Mouse (Mus musculus): ENCODE measurements at regions not wholly inside any gene's neighbourhood (a gene's known extent, or its start where the extent isn't known, plus 50 kb on each side); places are given as distances from the start of the nearest gene placed in this dataset.

DNA sequence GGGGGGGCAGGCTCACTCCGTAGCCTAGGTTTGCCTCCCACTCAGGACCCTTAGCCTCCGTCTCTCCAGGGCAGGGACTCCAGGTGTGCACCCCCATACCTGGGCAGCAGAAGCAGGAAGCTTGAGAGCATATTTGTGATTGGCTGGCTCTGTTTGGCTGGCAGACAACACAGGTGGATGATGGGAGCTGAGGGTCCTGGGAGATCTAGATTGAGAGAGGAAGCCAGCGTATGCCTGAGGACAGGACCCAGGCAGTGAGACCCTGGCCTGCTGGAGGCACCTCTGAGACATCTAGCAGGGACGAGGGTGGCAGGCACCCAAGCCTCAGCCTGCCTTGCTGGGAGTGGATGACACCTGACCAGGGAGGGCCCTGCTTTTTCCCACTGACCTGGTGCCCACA, 88.6 kb upstream of the Tmem189 start:
- DNase-seq = no peak

DNA sequence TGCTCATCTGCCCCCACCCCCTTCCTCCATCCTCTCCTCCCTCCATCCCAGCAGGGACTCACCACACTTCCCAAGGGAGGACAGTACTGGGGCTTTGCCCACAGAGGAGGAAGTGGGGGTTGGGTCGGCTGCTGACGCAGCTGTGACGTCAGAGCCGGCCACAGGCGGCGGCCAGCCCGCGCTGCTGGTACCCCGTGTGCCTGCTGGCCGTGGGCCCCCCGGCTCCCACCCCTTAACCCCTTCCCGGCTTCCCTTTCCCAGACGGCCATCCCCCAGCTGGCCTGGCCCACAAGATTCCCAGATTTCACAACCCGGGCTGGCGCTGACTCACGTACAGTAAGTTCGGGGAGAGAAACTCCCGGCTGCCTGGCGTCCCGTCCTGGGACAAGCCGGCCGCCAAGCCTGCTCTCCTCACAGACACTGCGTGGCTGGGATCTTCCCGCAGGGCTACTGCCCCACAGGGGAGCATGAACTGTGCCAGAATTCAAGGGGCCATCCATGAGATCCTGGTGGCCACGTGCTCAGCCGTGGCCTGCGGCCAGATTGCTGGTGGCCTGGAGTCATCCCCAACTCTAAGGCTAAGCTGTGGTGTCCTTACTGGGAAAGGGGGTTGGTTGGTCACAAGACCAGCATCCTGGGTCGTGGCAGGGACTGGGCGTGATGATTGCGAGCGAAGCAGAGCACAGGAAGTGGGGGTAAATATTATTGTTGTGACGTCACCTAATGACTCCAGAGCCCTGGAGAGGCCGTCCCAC, 87.9 kb upstream of the Tmem189 start:
- DNase-seq = peak; percentile 50

DNA sequence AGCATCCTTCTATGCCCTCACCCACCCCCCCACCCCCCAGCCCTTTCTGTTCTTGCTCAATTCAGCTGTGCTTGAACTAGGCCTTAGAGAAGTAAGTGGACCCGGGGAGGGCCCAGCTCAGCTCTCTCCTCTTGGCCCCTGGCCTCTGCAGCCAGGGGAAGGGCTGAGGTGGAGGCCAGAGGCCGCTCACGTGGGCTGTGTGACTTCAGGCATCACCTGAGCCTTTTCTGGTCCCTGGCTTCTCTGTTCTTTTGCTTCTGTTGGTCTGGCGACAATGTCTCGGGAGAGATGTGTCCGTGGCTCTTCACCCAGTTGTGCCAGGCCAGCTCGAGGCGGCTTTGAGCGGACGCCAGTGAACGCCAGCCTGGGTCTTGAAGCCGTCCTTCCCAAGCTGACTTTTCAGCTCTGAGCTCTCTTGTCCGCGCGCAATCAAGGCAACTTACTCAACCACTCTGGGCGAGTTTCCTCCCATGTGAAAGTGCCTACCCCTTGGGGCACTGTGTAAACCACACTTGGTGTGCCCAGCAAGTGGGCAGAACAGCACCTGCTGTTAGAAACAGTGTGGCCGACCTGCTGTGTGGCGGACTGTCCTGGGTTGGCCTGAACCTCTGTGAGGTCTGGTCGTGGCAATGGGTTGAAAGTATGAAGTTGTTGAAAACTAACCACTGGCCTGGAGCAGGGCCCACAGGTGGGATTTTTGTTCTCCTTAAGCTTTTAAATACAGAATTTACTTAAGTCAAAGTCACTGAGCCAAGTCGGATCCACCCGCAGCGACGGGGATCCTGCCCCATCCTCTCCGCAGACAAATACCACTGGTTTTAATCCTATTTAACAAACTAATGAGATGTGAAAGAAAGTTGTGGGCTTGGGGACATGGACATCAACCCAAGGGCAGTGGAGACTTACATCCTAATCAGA, 86.9 kb upstream of the Tmem189 start:
- no peak for DNase-seq

DNA sequence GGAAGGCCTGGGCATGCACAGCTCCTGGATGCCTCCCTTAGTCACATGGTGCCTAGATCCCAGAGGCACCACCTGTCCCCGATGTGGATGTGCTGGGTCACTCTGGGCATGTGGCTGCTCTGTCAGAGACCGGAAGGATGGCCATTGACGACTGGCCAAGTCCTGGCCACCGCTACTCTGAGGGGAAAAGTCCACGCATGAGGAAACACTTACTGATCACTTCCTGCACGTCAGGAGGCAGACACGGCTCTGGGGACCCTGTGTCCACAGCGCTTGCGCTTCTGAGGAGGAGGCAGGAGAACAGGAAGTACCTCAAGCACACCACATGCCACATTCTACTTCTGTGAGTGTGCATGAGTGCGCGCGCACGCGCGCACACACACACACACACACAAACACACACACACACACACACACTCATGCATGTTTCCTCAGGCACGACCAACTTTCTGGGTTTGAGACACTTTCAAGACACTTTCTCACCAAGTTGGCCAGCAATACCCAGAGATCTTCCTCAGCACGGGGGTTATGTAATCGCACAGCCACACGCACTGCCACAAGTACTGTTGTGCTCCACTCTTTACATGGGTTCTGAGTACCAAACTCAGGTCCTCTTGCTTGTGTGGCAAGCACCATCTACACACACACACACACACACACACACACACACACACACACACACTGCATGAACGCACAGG, 85.7 kb upstream of the Tmem189 start:
- DNase-seq = no peak

DNA sequence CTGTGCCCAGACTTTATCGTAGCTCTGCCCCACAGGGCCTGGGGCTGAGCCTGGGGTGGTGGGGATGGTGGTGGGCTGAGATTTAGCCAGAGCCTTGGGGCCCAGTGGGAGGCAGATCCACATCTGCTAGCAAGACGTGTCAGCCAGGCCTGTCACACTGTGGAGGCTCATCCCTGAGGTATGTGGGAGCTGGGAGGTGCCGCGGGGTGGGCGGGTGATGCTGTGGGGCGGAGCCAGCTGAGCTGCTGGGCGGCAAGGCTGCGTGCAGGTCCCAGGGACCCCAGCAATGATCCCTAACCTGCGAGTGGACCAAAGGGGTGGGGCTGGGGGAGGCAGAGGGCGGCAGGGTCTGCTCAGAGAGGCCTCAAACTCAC, 85.2 kb upstream of the Tmem189 start:
- DNase-seq = no peak

DNA sequence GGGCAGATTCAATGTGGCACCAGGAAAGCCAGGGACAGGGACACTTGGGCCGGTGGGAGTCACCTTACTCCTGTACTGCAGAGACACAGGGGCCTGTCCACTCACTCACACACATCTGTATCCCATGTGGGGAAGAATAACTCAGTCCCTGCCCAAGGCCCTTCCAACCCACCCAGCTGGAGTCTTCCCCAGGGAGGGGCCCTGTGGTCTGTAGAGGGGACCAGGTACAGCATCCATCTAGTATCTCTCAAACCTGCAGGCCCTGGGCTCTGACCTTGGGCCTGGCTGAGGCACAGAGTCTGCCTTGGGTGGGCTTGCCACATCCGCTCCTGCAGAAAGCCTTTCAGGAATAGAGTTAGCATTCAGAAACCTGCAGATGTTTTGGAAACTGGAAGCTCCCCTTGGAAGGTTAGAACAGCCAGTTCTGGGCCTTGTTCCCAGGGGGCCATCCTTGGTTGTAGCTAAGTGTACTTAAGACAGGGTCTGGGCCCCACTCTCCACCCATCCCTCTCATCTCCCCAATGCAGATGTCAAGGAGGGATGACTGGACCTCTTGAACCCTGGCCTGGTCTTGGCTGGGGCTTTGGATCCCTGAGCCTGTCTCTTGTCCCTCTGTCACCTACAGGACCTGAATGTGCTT, 84.7 kb upstream of the Tmem189 start:
- no peak for DNase-seq

DNA sequence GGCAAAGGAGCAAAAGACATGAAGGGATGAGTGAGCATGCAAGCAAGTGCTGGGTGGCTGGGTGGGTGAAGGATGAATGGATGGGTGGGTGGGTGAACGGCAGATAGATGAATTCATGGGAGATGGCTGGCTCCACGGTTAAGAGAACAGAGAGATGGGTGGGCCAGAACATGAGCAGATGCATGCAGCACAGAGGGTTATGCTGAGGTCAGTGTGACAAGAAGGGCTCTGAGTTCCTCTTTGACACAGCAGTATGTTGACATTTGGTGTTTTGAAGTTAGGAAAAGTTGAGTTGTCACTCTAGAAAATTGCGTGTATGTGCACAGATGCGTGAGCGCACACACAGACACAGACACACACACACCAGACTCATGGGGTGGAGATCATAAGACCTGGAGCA, 83.2 kb upstream of the Tmem189 start:
- DNase-seq = no peak

DNA sequence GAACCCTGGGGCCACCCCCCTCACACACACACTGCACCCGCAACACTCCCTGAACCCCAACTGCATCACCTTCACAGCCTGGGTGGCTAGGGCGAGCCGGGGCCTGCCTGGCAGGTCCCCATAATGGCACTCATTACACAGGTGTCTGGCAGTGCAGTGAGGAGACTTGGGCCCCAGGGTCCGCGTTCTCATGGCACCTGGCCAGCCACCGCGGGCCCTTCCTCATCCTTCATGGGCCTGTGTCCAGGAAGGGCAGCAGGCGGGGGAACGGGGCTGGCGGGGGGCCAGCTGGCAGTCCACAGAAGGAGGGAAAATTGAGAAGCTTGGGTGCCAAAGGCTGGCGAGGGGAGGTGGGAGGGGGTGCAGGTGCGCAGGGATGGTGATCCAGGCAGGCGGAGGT, 78.3 kb upstream of the Tmem189 start:
- peak; percentile 60 for DNase-seq

DNA sequence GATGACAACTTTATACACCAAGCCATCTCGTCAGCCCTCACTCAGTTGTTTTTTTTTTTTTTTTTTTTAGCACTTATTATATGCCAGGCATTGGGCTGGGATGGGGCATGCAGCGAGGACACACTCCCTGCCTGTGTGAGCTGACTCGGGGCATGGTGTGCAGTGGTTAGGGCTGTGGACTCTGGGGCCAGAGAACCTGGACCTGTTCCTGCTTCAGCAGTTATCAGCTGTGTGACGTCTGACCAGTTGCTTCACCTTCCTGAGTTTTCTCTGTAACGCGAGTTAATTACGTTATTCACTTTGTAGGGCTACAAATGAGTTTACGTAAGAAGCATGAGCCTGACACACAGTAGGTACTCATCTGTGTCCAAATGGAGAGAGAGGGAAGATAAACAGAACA, 77.7 kb upstream of the Tmem189 start:
- no peak for DNase-seq

DNA sequence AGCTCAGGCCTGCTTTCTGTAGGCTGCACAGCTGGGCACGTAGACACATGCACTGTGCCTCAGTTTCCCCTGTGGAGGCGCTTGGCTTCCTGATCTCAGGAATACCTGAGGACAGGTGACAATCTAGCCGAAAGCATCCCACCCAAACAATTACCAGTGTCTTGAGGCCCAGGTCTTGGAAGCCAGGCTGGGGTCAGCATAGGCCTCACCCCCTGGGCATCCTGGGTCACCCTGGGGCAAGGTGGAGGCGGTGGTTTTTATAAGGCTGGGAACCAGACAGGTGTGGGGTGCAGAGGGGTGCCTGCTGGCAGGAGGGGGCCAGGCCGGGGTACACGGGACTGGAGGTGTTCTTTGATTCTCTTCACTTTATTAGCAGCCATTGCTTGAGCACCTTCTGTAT, 76.2 kb upstream of the Tmem189 start:
- no peak for DNase-seq

DNA sequence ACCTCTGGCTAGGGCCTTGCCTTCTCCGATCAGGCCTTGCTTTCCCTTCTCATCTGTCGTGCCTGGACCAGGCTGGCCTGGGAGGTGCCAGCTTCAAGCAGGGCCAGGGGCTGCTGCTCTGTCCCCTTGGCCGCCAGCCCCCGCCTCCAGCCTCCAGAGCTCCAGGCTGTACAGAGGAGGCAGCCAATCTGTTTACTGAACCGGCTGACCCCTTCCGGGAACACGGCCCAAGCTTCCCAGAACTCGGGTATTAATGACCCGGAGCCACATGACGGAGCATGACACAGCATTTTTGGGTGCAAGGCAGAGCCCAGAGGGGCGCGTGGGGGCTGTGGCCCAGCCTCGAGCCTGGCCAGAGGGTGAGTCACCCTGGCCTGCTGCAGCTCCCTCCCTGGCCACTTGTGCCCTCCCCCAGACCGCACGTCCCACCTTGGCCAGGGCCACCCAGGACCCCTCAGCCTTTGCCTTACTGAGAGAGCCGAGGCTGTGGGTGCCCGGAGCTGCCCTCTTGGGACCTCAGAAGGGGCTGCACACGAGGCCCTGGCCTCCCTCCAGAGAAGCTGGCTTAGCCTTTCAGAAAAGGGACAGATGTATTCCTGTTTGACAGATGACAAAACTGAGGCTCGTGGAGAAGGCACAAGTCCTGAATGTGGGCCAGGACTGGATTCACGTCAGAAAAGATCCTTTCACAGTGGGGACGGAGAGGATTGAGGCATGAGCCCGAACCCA, 75.6 kb upstream of the Tmem189 start:
- DNase-seq = peak; percentile 62

DNA sequence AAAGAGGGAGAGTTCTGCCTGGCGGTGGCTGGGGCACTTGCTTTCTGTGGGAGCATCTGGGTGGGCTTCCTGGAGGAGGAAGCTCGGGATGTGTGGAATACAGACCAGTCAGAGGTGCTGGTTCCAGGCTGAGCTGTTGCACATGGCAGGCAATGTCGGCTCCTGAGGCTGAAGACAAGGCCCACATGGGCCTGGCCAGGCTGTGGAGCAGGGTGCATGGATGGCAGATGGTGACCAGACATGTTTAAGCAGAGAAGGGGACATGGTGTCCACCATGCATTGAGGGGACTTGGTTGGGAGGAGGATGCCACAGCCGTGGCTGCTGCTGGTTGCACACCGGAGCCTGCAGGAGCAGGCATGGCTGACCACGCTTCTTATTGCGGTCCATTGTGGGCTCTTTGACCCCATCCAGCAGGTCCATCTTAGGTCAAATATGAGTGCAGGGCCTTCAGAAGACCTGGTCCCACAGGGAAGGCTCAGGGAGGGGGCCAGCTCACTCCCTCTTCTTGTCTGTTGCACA, 74.3 kb upstream of the Tmem189 start:
- no peak for DNase-seq

DNA sequence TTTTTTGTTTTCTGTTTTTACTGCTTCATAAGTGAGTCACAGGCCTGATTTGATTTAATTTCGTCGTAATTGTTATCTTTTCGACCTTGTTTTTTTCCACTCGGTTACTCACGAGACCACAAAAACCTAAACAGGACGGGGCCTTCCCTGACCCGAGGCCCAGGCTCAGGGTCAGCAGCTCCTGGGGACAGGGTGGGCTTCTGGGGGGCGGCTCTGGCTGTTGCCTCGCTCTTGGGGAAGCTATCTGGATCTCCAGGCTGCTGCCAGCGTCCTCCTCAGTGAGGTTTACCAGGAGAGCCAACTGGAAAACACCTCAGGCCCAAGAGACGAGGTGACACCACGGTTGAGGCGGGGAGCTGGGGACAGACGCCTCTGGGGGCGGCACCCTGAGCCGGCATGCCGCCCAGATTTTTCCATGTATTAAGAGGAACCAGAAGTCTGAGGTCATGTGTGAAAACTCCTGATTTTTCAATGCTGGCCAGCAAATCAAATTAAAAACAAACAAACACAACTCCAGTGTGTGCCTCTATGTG, 71.8 kb upstream of the Tmem189 start:
- no peak for DNase-seq

DNA sequence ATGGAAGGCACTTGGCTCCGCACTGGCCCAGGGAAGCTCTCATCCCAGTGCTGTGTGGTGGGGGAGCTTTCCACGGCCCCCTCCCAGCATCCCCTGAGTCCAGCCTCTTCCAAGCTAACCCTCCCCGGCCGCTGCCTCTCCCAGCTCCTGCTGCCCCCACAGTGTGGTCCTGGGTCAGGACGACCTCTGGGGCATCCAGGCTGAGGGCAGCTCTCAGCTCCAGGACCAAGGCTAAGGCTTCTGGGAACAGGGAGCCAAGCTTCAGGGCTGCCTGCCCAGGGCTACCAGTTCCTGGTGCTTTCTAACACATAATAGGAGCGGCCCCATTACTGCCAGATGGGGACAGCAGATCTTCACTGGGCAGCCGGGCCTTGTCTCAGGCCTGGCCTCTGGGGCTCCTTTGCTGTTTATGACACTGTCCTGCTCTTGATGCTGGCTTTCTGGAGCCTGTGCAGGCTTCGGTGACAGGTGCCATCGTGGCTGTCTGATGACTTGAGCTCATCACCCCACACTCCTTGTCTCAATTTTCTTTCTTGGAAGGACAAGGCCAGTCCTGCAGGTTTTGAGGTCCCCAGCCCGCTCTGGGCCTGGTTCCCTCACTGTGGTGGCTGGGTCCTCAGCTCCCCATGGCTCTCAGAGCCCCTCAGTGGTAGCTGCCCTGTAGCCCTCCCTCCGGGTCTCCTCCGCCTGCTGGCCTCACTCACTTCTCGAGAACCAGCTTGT, 71.2 kb upstream of the Tmem189 start:
- no peak for DNase-seq

DNA sequence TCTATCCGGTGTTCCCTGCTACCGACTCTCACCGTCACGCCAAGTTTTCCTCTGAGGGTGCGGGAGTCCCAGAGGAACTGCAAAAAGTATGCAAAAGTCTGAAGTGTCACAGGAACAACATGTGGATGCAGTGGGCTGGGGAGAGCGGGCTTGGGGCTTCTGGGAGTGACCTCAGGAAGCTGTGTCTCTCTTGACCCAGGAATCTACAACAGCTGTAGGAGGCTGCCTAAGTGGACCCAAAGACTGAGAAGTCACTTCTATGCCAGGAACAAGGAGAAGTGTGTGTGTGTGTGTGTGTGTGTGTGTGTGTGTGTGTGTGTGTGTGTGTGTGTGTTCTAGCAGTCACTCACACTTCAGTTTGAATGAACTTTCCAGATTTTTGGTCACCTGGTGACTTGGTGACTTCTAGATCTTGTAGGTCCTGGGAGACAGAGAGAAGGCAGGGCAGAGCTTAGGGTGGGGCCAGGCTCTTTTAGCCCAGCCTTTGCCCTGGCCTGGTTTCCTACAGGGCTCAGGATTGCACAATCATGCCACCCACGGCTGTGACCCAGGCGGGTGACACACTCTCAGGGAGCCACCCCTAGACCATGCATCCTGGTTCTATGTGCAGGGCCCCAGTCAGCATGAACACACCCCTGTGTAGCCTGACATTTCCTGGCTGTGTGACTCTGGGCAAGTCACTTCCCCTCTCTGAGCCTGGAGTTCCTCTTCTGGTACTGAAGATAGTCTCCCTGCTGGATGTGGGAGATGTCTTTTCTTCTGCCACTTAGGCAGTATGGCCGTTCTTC, 70.2 kb upstream of the Tmem189 start:
- no peak for DNase-seq

DNA sequence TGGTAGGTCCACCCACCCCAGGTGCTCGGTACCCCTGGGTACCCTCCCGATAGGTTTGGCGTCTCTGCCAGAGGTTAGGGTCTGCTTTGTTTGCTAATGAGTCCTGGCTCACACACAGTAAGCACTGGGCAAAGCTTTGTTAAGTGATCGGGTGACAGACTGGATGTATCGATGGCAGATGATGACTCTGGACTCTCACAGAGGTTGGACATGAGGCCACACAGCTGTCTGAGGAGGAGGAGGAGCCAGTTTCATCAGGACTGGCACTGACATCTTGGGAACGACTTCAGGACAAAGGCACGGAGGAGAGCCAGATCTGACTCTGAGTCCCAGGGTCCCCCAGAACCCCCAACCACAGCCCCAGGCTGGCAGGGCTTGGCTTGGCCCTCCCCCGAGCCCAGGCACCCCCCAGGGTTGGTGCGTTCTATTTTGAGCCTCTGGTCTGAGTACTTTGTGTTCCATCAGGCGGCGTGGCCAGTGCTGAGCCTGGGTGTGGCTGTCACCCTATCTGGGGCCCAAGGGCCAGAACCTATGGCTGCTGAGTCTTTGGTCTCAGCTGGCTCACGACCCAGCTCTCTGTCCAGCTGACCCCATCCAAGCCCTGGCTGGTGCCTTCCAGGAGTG, 67.6 kb upstream of the Tmem189 start:
- DNase-seq = no peak

DNA sequence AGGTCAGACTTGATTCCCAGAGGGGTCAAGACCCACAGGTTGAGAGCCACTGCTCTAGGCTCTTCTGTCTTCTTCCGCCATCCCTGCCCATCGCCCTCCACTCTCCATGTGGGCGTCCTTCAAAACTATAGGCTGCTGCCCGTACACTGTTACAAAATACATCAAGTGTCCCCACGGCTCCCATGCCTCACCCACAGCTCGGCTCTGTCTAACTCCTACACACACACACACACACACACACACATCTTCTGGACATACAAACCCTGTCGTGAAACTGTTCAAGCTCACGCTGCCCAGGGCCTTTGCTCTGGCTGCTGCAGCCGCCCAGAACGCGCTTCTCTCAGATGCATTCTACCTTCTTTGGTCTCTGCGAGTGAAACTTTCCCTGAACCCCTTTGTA, 67.1 kb upstream of the Tmem189 start:
- DNase-seq = no peak

DNA sequence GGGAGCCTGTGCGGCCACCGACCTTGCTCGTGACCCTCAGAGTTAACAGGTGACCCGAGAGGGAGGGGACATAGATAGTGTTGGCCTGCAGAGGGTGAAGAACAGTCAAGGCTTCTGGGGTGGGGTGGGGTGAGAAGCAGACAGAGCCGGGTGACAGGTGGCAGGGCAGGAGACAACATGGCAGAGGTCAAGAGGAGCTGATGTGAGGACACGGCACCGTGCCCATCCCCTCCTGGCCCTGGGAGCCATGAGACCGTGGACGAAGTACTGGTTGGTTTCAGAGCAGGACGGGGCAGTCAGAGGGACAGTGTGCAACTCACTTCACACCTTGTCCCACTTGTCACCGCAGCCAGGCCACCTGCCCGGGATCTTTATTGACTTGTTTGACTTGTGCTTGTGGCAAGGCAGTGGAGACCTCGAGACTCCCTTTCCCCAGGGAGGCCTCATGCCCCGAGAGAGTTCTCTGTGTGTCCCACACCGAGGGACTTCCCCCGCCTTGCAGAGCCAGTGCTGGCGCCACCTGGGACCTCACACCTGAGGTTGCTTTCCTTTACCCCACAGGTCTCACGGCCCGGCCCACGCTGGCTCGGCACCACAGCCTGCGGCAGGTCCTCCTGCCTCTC, 65.4 kb upstream of the Tmem189 start:
- DNase-seq = no peak

DNA sequence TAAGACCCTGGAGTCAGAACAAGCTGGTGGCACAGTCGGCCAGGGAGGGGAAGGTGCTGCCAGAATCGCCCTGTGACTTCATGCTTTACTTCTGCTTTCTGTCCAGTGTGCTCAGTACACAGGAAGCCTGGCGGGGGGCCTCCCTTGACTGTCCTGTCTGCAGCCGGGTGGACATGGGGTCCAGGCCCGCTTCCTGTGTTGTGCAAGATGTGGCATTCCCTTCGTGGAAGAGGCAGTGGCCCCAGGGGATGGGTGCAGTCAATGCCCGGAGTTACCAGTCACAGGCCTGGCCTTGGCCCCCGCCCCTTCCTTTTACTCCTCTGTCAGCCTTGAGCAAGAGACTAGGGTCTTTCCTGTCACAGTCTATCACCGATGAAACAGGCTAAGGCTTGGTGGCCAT, 64.3 kb upstream of the Tmem189 start:
- DNase-seq = no peak

Data from right cerebral cortex, postnatal 4 days (tissue).